9 mouse cellular contexts compared by ENCODE assay signal in genomic region chr19:42380321-42380980, GRCm38 (mm10). TPM values are rescaled to one million over a fixed set of nuclear protein-coding genes. Genes with fewer than 3 reads are reported as not detected.
A peak's percentile ranks its signal among the peaks of the same experiment; 100 is the strongest.
DNase-seq lines count a peak whose midpoint lies in the region; ATAC-seq lines count a peak whose summit lies in the region.
"Had no signal": no experiment of that assay in that cellular context is flagged by ENCODE, and none has a peak within 500 bp of the region (broad histone marks: within the 10 kb centered on the region; RNA-seq: fewer than 3 reads in every experiment).

No protein-coding gene starts in this region.

- WGBS in heart, embryonic 15.5 days: 2% methylated on average over 26 of the region's 26 CpGs
- WGBS in hindbrain, embryonic 11.5 days: under 1% methylated on average over 25 of the region's 26 CpGs
- 1% methylated on average over 23 of the region's 26 CpGs for WGBS in midbrain, embryonic 14.5 days

- H3K9ac ChIP-seq in heart, embryonic 15.5 days: no peak overlapping the region
- H3K9ac ChIP-seq in hindbrain, embryonic 11.5 days (ENCODE audit: low read depth, low read length): peak overlapping the region; percentile 47
- H3K9ac ChIP-seq in midbrain, embryonic 14.5 days (replicated peaks; ENCODE audit: low read length): peak overlapping the region; percentile 45

- no peak overlapping the region for H3K27ac ChIP-seq in heart, embryonic 15.5 days
- no peak overlapping the region; the same call in 1 of the 2 replicates for H3K27ac ChIP-seq in hindbrain, embryonic 11.5 days (ENCODE audit: low read depth, low read length)
- peak overlapping the region; percentile 69 for H3K27ac ChIP-seq in midbrain, embryonic 14.5 days (replicated peaks; ENCODE audit: low read depth, low read length)

- peak overlapping the region; percentile 48 for H3K4me2 ChIP-seq in heart, embryonic 15.5 days
- peak overlapping the region; percentile 64 for H3K4me2 ChIP-seq in hindbrain, embryonic 11.5 days (replicated peaks; ENCODE audit: low read depth, low read length)
- peak overlapping the region; percentile 51 for H3K4me2 ChIP-seq in midbrain, embryonic 14.5 days (ENCODE audit: low read length)

- no peaks in the 10 kb centered on the region for H3K9me3 ChIP-seq in heart, embryonic 15.5 days (replicated peaks)
- no peaks in the 10 kb centered on the region for H3K9me3 ChIP-seq in hindbrain, embryonic 11.5 days (ENCODE audit: control insufficient read depth, low read length)
- no peaks in the 10 kb centered on the region for H3K9me3 ChIP-seq in midbrain, embryonic 14.5 days (ENCODE audit: control insufficient read depth, low read length)

- H3K4me1 ChIP-seq in heart, embryonic 15.5 days (replicated peaks): no peaks in the 10 kb centered on the region; the same call in 1 of the 2 replicates
- H3K4me1 ChIP-seq in hindbrain, embryonic 11.5 days (replicated peaks; ENCODE audit: control insufficient read depth, insufficient read depth, low read length): 0 out of 2 replicates have a peak, but pooled peaks cover 4% of the 10 kb centered on the region
- peaks cover 25% of the 10 kb centered on the region for H3K4me1 ChIP-seq in midbrain, embryonic 14.5 days (ENCODE audit: control insufficient read depth, insufficient read depth, low read length)

- H3K27me3 ChIP-seq in heart, embryonic 15.5 days: peaks cover 66% of the 10 kb centered on the region
- peaks cover 4% of the 10 kb centered on the region; the same call in 1 of the 2 replicates for H3K27me3 ChIP-seq in hindbrain, embryonic 11.5 days (ENCODE audit: control insufficient read depth, insufficient read depth, low read length)
- H3K27me3 ChIP-seq in midbrain, embryonic 14.5 days (ENCODE audit: control insufficient read depth, insufficient read depth, low read length): 0 out of 2 replicates have a peak, but pooled peaks cover 4% of the 10 kb centered on the region

- no peaks in the 10 kb centered on the region for H3K36me3 ChIP-seq in heart, embryonic 15.5 days
- no peaks in the 10 kb centered on the region for H3K36me3 ChIP-seq in hindbrain, embryonic 11.5 days (ENCODE audit: control insufficient read depth, insufficient read depth, low read length)
- no peaks in the 10 kb centered on the region for H3K36me3 ChIP-seq in midbrain, embryonic 14.5 days (ENCODE audit: control insufficient read depth, insufficient read depth, low read length)

- no peak for ATAC-seq in heart, embryonic 15.5 days (replicated peaks; ENCODE audit: insufficient number of reproducible peaks, insufficient read depth, low FRiP score, low read depth)
- peak; percentile 64 for ATAC-seq in hindbrain, embryonic 11.5 days (ENCODE audit: low FRiP score)
- ATAC-seq in midbrain, embryonic 14.5 days (ENCODE audit: low FRiP score, low TSS enrichment): peak; percentile 53; the same call in 1 of the 2 replicates
- ATAC-seq in inflammation-experienced regulatory T-cells, adult 6 months: no peak
- ATAC-seq in activated CD4-positive, CD25-positive, alpha-beta regulatory T cell, adult 4 months: no peak

- H3K4me3 ChIP-seq in heart, embryonic 15.5 days: 0 out of 2 replicates have a peak overlapping the region, but pooled peaks have one; percentile 3
- peak overlapping the region; percentile 35 for H3K4me3 ChIP-seq in hindbrain, embryonic 11.5 days (ENCODE audit: low read depth, low read length)
- peak overlapping the region; percentile 26 for H3K4me3 ChIP-seq in midbrain, embryonic 14.5 days (replicated peaks; ENCODE audit: low read depth, low read length)

- DNase-seq in heart, adult 8-10 months (ENCODE audit: low spot score): no peak
- peak; percentile 52 for DNase-seq in embryo, embryonic 11 days
- peak; percentile 58 for DNase-seq in hindbrain, embryonic 11.5 days (ENCODE audit: low spot score)
- peak; percentile 75 for DNase-seq in midbrain, embryonic 14.5 days
- DNase-seq in lung, postnatal 4 days: no peak

RNA-seq across cellular contexts. Expression of gene Crtac1, which starts 51.1 kb away (rescaled TPM):
- 0.69 and 1.5 TPM in 2 replicates for polyA plus RNA-seq in heart, embryonic 15.5 days (2015; fragmentation: Nextera tagmentation; extraction: Ambion mirVana)
- total RNA-seq in heart, adult 8-10 months (2022): under 1 TPM in 2 of 4 experiments, not detected in 2; 0.09 to 0.60 TPM
- polyA plus RNA-seq in hindbrain, embryonic 11.5 days (2014; fragmentation: Nextera tagmentation; extraction: Ambion mirVana): 12.1 and 13.0 TPM in 2 replicates
- polyA plus RNA-seq in midbrain, embryonic 14.5 days (2014; fragmentation: Nextera tagmentation; extraction: Ambion mirVana): 15.4 and 18.6 TPM in 2 replicates
- polyA plus RNA-seq in inflammation-experienced regulatory T-cells, adult 6 months (2017; shearing (Covaris generic)): not detected
- polyA plus RNA-seq in activated CD4-positive, CD25-positive, alpha-beta regulatory T cell, adult 4 months (2017; shearing (Covaris generic)): not detected
- total RNA-seq: MEL had no signal

Comparison
In these comparisons a context has a peak if more than half of its experiments do, and no peak if none do; other contexts are left out.
1. ATAC-seq: peak in hindbrain, embryonic 11.5 days (single experiment) and midbrain, embryonic 14.5 days (single experiment); none in heart, embryonic 15.5 days (single experiment), inflammation-experienced regulatory T-cells, adult 6 months (single experiment) and activated CD4-positive, CD25-positive, alpha-beta regulatory T cell, adult 4 months (single experiment).
2. DNase-seq: peak in embryo, embryonic 11 days (single experiment), hindbrain, embryonic 11.5 days (single experiment) and midbrain, embryonic 14.5 days (single experiment); none in heart, adult 8-10 months (single experiment) and lung, postnatal 4 days (0 of 2).
3. Peak in every context shown above with its lines, with median percentiles within 50 percentile points of each other: H3K4me2 ChIP-seq and H3K4me3 ChIP-seq.